Mouse (Mus musculus) neural tube, embryonic 15.5 days (tissue): ENCODE data around the gene Slc19a2. TPM values are rescaled to one million over a fixed set of nuclear protein-coding genes. Genes with fewer than 3 reads are reported as not detected.

Source experiments
- ATAC-seq: fragments of 200-750 bp; cut with Nextera tagmentation; 2 replicates; pipeline ENCODE4 v1.8.0; 2017; ENCODE audit warnings: mild to moderate bottlenecking, moderate TSS enrichment, moderate library complexity; ENCODE audit not compliant: low FRiP score
- H3K27ac ChIP-seq: fragments of 300-500 bp; sonication (generic); replicated peaks from 2 replicates; pipeline ENCODE4 v1.5.1; 2015; ENCODE audit warnings: mild to moderate bottlenecking, inconsistent platforms
- H3K27me3 ChIP-seq: fragments of 300-500 bp; sonication (generic); replicated peaks from 2 replicates; pipeline ENCODE4 v1.6.1; 2015; ENCODE audit warnings: inconsistent platforms
- H3K36me3 ChIP-seq: fragments of 300-500 bp; sonication (generic); 2 replicates; pipeline ENCODE4 v1.6.1; 2015; ENCODE audit warnings: inconsistent platforms
- H3K4me1 ChIP-seq: fragments of 300-500 bp; sonication (generic); 2 replicates; pipeline ENCODE4 v1.6.1; 2015; ENCODE audit warnings: inconsistent platforms
- H3K4me2 ChIP-seq: fragments of 300-500 bp; sonication (generic); 2 replicates; pipeline ENCODE4 v1.6.1; 2015; ENCODE audit warnings: inconsistent platforms, mild to moderate bottlenecking, moderate library complexity
- H3K4me3 ChIP-seq: fragments of 300-500 bp; sonication (generic); replicated peaks from 2 replicates; pipeline ENCODE4 v1.5.1; 2015; ENCODE audit warnings: mild to moderate bottlenecking, inconsistent platforms
- H3K9ac ChIP-seq: fragments of 300-500 bp; sonication (generic); replicated peaks from 2 replicates; pipeline ENCODE4 v1.6.1; 2015; ENCODE audit warnings: mild to moderate bottlenecking, inconsistent platforms
- H3K9me3 ChIP-seq: fragments of 300-500 bp; sonication (generic); replicated peaks from 2 replicates; pipeline ENCODE4 v1.6.1; 2016; ENCODE audit warnings: inconsistent platforms
- whole genome bisulfite sequencing: fragments of 180-500 bp; shearing (Covaris S2); methylation state at CpG from one replicate; pipeline ENCODE4 v1.1.7; 2015; ENCODE audit warnings: mixed read lengths; 5-methylcytosine and 5-hydroxymethylcytosine counted together
- polyA plus RNA-seq: library from polyadenylated mRNA; unstranded; fragments of >200 nt; fragmentation: Nextera tagmentation; extraction: Ambion mirVana; gene quantifications from 2 replicates; pipeline ENCODE4 v1.2.1, GENCODE M21; 2015

Slc19a2 gene
- polyA plus RNA-seq, 1 experiment from 2014 or later = 8.4 TPM

- no peak overlapping the region for H3K4me3 ChIP-seq
- no peak overlapping the region for H3K27ac ChIP-seq
- 96% methylated on average over 4 of the region's 5 CpGs for WGBS
- H3K4me1 ChIP-seq = no peaks in the 10 kb centered on the region
- no peak for ATAC-seq
- peaks cover 72% of the 10 kb centered on the region for H3K36me3 ChIP-seq
- no peak overlapping the region for H3K4me2 ChIP-seq
- H3K9me3 ChIP-seq = no peaks in the 10 kb centered on the region
- no peak overlapping the region for H3K9ac ChIP-seq
- H3K27me3 ChIP-seq = no peaks in the 10 kb centered on the region
Observed at GRCm38 (mm10) chr1:164296473-164296872, 47.6 kb downstream of the Slc19a2 start.

DNA sequence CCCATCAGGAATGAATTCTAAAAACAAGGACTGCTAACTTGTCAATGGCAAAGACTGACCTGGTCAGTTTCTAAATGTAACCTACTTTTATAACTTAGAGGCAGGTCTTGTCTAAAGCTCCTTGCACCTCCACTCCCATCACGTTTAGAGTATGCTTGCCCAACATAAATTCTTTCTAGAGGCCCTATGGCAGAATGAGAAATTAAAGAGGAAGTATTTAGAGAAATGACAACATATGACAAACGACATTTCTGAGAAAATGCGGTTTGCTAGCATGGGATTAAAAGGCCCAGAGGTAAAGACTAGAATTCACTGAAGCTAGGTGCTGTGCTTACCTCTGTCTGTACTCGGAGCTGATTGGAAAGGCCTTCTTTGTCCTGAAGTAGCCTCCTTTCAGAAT lies 53.1 kb downstream of the Slc19a2 start:
- no peak overlapping the region for H3K27ac ChIP-seq
- 94% methylated on average over 4 of the region's 4 CpGs for WGBS
- no peak overlapping the region for H3K9ac ChIP-seq
- no peak overlapping the region for H3K4me3 ChIP-seq
- peaks cover 19% of the 10 kb centered on the region for H3K4me1 ChIP-seq
- no peaks in the 10 kb centered on the region for H3K27me3 ChIP-seq
- no peaks in the 10 kb centered on the region for H3K9me3 ChIP-seq
- peaks cover 55% of the 10 kb centered on the region for H3K36me3 ChIP-seq
- H3K4me2 ChIP-seq = no peak overlapping the region
- ATAC-seq = no peak

DNA sequence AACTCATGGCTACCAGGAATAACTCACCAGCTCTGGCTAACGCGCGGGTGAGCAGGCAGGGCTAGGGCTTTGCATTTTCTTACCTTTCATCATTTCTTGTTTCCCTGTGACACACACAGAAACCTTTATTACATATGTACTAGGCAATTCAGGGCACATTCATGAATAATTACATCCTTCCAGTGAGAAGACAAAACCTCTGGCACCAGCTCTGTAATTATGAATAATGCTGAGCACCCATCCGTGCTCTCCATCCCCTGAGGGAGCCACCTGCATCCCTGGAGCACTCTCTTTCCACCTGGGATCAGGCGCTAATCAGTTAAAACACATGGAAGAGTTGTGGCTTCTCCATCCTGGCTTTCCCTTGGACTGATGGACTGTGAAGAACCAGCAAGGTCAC lies 55.0 kb downstream of the Slc19a2 start, which contains the start of gene Nme7:
TSS of gene Nme7 (plus strand) at position 301 of the 400 bp plus-strand sequence.
- Histone ChIP-seq H3K4me1 (peaks cover 28% of the 10 kb centered on the region), H3K9ac (no peak within 1 kb of the TSS), H3K27me3 (no peaks in the 10 kb centered on the region), H3K4me2 (no peak within 1 kb of the TSS), H3K4me3 (no peak within 1 kb of the TSS), H3K27ac (no peak within 1 kb of the TSS), H3K36me3 (peaks cover 39% of the 10 kb centered on the region), H3K9me3 (no peaks in the 10 kb centered on the region)
- ATAC-seq = no peak
- 88% methylated on average over 5 of the region's 5 CpGs for WGBS

DNA sequence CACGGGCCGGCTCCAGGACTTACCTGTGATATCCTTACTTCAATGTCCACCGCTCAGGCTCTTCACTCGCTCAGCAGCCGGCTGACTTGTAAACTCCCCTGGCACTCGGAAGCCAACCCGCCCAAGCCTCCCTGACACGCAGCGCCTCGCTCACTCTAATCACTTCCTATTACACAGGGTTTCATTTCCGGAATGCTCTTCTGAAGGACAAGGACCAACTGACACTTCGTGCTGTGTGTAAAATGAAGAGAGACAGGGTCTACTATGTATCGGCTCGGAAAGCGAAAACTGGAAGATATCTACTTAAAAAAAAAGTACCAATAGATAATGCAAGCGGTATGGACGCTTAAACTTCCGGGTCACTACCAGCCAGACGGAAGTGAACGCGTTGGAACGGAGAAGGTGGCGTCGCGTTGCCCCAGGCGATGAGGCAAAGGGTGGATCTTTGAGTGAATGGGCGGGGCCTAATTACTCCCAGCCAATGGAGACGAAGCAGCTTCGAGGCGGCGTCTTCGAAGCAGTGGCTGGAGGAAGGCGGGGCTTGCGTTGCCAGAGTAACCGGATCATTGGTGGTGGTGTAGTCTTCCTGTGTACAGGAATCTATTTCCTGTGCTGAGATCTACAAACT lies 58.4 kb downstream of the Slc19a2 start, which contains the start of gene Blzf1:
TSS of gene Blzf1 (minus strand) at position 366 of the 628 bp plus-strand sequence.
- ATAC-seq = peak; percentile 98
- under 1% methylated on average over 35 of the region's 35 CpGs for WGBS
- peak within 1 kb of the TSS; percentile 89 for H3K4me2 ChIP-seq

DNA sequence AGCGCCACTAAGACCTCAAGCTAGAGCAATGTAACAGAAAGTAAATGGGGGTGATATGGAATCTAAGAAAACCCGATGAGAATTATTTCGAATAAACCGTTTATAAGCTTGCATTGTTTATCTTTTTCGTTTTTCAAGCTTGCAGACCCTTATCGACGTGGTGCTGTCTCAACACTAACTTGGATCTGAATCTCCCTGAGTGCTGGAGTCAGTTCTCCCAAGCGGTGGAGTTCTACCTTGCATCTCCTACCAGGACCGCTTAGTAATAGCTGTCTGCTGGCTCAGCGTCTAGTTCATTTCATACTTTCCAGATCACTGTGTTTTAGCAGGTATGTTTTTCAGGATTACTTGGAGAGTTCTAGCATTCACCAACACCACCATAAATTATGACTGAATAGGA lies 59.1 kb downstream of the Slc19a2 start:
- Histone ChIP-seq H3K27me3 (no peaks in the 10 kb centered on the region), H3K4me1 (peaks cover 31% of the 10 kb centered on the region), H3K36me3 (peaks cover 16% of the 10 kb centered on the region), H3K9me3 (no peaks in the 10 kb centered on the region), H3K4me2 (peak overlapping the region; percentile 89), H3K9ac (peak overlapping the region; percentile 63), H3K27ac (peak overlapping the region; percentile 76), H3K4me3 (peak overlapping the region; percentile 71)
- ATAC-seq = peak; percentile 25; the same call in 1 of the 2 replicates
- WGBS = 12% methylated on average over 10 of the region's 10 CpGs

More for the DNA sequence above, 58.4 kb downstream of the Slc19a2 start, which contains the start of gene Blzf1:
- Histone ChIP-seq H3K27me3 (no peaks in the 10 kb centered on the region), H3K4me3 (peak within 1 kb of the TSS; percentile 71), H3K27ac (peak within 1 kb of the TSS; percentile 82), H3K36me3 (peaks cover 15% of the 10 kb centered on the region), H3K4me1 (peaks cover 31% of the 10 kb centered on the region), H3K9me3 (no peaks in the 10 kb centered on the region), H3K9ac (peak within 1 kb of the TSS; percentile 63)

DNA sequence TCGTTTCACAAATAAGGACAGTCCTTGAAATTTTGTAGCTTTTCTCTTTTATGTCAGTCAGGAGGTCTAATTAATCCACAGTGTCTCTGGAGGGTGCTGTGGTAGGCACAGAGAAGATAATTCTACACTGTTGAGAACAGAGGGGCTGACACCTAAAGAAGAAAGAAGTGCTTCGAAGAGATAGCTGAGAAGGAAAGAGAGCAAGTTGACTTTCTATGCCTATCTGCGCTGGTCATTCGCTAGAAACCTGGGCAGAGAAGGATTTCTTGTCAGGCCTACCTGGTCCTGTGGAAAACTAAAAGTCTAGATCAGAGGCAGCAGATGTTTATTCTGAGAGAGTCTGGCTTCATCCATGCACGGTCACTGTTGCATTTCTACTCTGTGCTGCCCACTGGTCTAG lies 65.2 kb downstream of the Slc19a2 start:
- 91% methylated on average over 5 of the region's 5 CpGs for WGBS
- Histone ChIP-seq H3K36me3 (peaks cover 16% of the 10 kb centered on the region), H3K4me1 (peaks cover 4% of the 10 kb centered on the region; the same call in 1 of the 2 replicates), H3K27ac (no peak overlapping the region), H3K9ac (no peak overlapping the region), H3K27me3 (no peaks in the 10 kb centered on the region), H3K4me3 (no peak overlapping the region), H3K4me2 (no peak overlapping the region), H3K9me3 (no peaks in the 10 kb centered on the region)
- ATAC-seq = no peak

Other genes with a start within 250 kb of the Slc19a2 start
- 0.29 TPM in 1 of 2 replicates, not detected in the other for gene Sele, start 200.8 kb upstream of the Slc19a2 start, polyA plus RNA-seq
- 0.26 and 29.6 TPM in 2 replicates for gene Sell, start 187.1 kb upstream of the Slc19a2 start, polyA plus RNA-seq
- gene Selp, start 133.8 kb upstream of the Slc19a2 start, polyA plus RNA-seq = 0.22 TPM in 1 of 2 replicates, not detected in the other
- 0.10 and 0.26 TPM in 2 replicates for gene F5, start 97.2 kb upstream of the Slc19a2 start, polyA plus RNA-seq
- gene Ccdc181, start 26.5 kb downstream of the Slc19a2 start, polyA plus RNA-seq = 20.0 and 26.3 TPM in 2 replicates
- gene Nme7, start 55.1 kb downstream of the Slc19a2 start, polyA plus RNA-seq = 33.1 and 33.6 TPM in 2 replicates
- 31.5 and 32.1 TPM in 2 replicates for gene Blzf1, start 58.4 kb downstream of the Slc19a2 start, polyA plus RNA-seq
- gene Atp1b1, start 209.3 kb downstream of the Slc19a2 start, polyA plus RNA-seq = 383 and 428 TPM in 2 replicates